Mouse (Mus musculus) CD4-positive naive resting alpha-beta T cell, adult 76 days (primary cell): ENCODE results near the gene Il11. TPM values are rescaled to one million over a fixed set of nuclear protein-coding genes. Genes with fewer than 3 reads are reported as not detected.

Source experiments
- total RNA-seq: library from RNA; stranded (reverse); gene quantifications from one replicate; pipeline ENCODE4 v1.2.4, GENCODE M21; 2023

Il11 gene
- not detected for total RNA-seq

GRCm38 (mm10) chr7:4782759-4783158 lies at the start of gene Il11, which contains the start of gene Tmem190:
Il11 (minus strand) TSS chr7:4782859.
Tmem190 (plus strand) TSS chr7:4782937.

GRCm38 (mm10) chr7:4812303-4813104 lies 29.8 kb upstream of the Il11 start, which contains the start of gene Ube2s:
Ube2s (minus strand) TSS chr7:4812590.

GRCm38 (mm10) chr7:4792278-4793212 lies 9.9 kb upstream of the Il11 start, which contains the start of gene Rpl28:
Rpl28 (plus strand) TSS chr7:4792874.

GRCm38 (mm10) chr7:4789436-4789935 lies 6.8 kb upstream of the Il11 start, which contains the start of gene Tmem238:
Tmem238 (minus strand) TSS chr7:4789656.

GRCm38 (mm10) chr7:4771202-4771601 lies 11.5 kb downstream of the Il11 start, which contains the start of gene Fam71e2:
Fam71e2 (minus strand) TSS chr7:4771302.

DNA sequence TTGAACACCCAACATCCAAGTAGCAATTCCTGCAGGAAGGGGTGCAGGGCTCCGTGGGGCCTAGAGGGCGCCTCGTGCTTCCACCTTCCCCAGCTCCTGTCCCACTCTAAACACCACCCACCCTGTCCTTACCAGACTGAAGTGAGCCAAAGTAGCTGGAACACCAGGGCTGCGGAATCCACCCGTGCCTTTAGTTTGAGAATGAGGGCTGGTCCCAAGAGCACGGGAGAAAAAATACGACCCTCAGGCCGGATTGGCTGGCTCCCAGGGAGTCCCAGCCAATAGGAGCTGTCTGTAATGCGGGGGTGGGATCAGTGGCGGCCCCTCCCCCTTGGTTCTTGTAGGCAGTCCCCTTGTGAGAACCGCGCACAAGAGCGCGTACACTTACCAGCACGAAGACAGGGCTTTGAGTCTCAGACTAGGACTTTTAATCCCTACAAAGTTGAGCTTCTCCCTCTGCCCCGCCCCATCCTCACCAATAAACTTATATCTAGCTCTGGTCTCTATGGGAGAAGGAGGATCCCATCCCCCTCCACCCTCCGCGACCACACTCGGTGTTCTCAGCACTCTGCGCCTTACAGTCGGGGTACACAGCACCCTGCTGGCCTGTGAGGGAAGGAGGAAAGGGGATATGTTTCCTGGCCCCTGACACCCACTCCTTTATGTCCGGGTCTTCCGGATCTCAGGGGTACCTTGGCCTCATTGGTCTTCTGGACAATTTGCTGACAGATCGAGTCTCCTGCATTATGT lies 29.7 kb downstream of the Il11 start, which contains the start of gene Cox6b2:
Gene Cox6b2 (minus strand): TSS at position 274 of the 750 bp plus-strand sequence.

DNA sequence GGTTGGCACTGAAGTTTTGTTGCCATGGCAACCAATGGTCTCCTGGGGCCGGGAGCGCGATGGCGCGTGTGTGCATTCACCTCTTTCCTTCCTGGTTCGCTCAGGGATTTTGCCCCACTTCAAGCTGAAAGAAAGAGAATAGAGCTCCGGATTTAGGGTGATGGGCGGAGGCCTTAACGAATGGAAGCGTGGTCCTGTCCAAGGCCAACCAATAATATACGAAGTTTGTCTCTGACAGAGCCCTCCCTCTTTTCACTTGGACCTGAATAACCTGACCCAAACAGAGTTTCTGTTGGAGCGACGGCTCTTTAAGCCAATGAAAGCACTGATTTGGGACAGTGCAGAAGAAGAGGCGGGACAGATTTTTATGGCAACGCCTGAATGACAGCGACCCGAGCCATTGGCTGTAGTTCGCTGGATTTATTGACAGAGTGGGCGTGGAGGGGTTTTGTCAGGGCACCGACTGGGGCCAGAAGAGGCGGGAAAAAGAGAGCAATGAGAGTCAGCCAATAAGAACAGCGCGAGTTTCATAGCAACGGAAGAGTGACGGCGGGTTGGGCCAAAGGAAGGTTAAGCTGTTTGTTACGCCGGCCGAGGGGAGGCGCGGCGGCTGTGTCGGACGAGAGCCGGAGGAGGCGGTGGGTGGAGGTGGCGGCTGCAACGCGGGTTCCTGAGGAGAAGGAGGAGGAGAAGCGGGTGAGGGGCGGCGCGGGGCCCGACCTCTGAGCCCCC lies 42.9 kb downstream of the Il11 start, which contains the start of gene Kmt5c:
Gene Kmt5c (plus strand): TSS at position 572 of the 732 bp plus-strand sequence.

GRCm38 (mm10) chr7:4725169-4725568 lies 57.5 kb downstream of the Il11 start, which contains the start of gene Tmem150b:
Tmem150b (minus strand) TSS chr7:4725249.

Other genes with a start within 250 kb of the Il11 start
- not detected for gene Syt5, start 235.3 kb downstream of the Il11 start, total RNA-seq
- not detected for gene Ptprh, start 178.8 kb downstream of the Il11 start, total RNA-seq
- gene Tmem86b, start 151.4 kb downstream of the Il11 start, total RNA-seq: 51.6 TPM
- gene Ppp6r1, start 123.8 kb downstream of the Il11 start, total RNA-seq: 282 TPM
- 71.8 TPM for gene Hspbp1, start 97.8 kb downstream of the Il11 start, total RNA-seq
- not detected for gene Brsk1, start 92.3 kb downstream of the Il11 start, total RNA-seq
- 0.76 TPM for gene Tmem150b, start 57.6 kb downstream of the Il11 start, total RNA-seq
- 61.4 TPM for gene Kmt5c, start 42.7 kb downstream of the Il11 start, total RNA-seq
- gene Cox6b2, start 29.8 kb downstream of the Il11 start, total RNA-seq: 1.9 TPM
- gene Fam71e2, start 11.6 kb downstream of the Il11 start, total RNA-seq: not detected
- gene Tmem190, start 78 bp upstream of the Il11 start, total RNA-seq: not detected
- 1.7 TPM for gene Tmem238, start 6.8 kb upstream of the Il11 start, total RNA-seq
- gene Rpl28, start 10.0 kb upstream of the Il11 start, total RNA-seq: 1,948 TPM
- gene Ube2s, start 29.7 kb upstream of the Il11 start, total RNA-seq: 177 TPM
- gene Shisa7, start 61.8 kb upstream of the Il11 start, total RNA-seq: 0.44 TPM
- gene Isoc2b, start 87.4 kb upstream of the Il11 start, total RNA-seq: 5.8 TPM
- gene Isoc2a, start 94.3 kb upstream of the Il11 start, total RNA-seq: 9.6 TPM
- not detected for gene Gm36210, start 123.7 kb upstream of the Il11 start, total RNA-seq
- gene Zfp628, start 132.4 kb upstream of the Il11 start, total RNA-seq: 42.6 TPM
- 12.2 TPM for gene Nat14, start 139.2 kb upstream of the Il11 start, total RNA-seq
- gene Ssc5d, start 142.9 kb upstream of the Il11 start, total RNA-seq: 0.38 TPM
- gene Sbk2, start 181.5 kb upstream of the Il11 start, total RNA-seq: 0.23 TPM
- not detected for gene Sbk3, start 188.3 kb upstream of the Il11 start, total RNA-seq
- gene Zfp579, start 213.3 kb upstream of the Il11 start, total RNA-seq: 28.5 TPM
- 10.3 TPM for gene Zfp524, start 231.6 kb upstream of the Il11 start, total RNA-seq
- gene Fiz1, start 231.8 kb upstream of the Il11 start, total RNA-seq: 59.9 TPM
- gene Gm44973, start 232.6 kb upstream of the Il11 start, total RNA-seq: not detected
- gene Zfp865, start 237.5 kb upstream of the Il11 start, total RNA-seq: 59.4 TPM
- gene Ccdc106, start 237.7 kb upstream of the Il11 start, total RNA-seq: 0.23 TPM